Mouse (Mus musculus) adrenal gland, adult 2 months (tissue): ENCODE data around the gene Trim9. TPM values are rescaled to one million over a fixed set of nuclear protein-coding genes. Genes with fewer than 3 reads are reported as not detected.

Experiments used
- DNase-seq: peaks from one replicate; pipeline ENCODE4 v3.0.0; 2021
- polyA plus RNA-seq: library from polyadenylated mRNA; depleted of rRNA; stranded (reverse); fragments of >200 nt; gene quantifications from 2 replicates; pipeline ENCODE4 v1.2.3, GENCODE M21; 2012; rRNA removed
- total RNA-seq, 2 experiments: library from RNA; stranded (reverse); gene quantifications; 2 replicates each; pipeline ENCODE4 v1.2.3; 2021

The Trim9 gene
- total and polyA plus RNA-seq, 3 experiments = 0.82 to 2.1 (median 1.6) TPM

GRCm38 (mm10) chr12:70212501-70212900, 134.9 kb downstream of the Trim9 start:
- DNase-seq = no peak

- DNase-seq = no peak
Observed at GRCm38 (mm10) chr12:70208214-70208613, 139.2 kb downstream of the Trim9 start.

- DNase-seq = peak; percentile 56
Observed at GRCm38 (mm10) chr12:70204433-70204832, 143.0 kb downstream of the Trim9 start.

GRCm38 (mm10) chr12:70201926-70202529, 145.4 kb downstream of the Trim9 start:
- no peak for DNase-seq

GRCm38 (mm10) chr12:70196341-70196740, 151.1 kb downstream of the Trim9 start:
- peak; percentile 67 for DNase-seq

GRCm38 (mm10) chr12:70195426-70195825, 152.0 kb downstream of the Trim9 start:
- no peak for DNase-seq

Other genes starting within 250 kb of the Trim9 start
- gene Nin, start 233.9 kb downstream of the Trim9 start, total RNA-seq = 10 to 100 TPM; 29.7 to 34.2 TPM
- gene Nin, start 233.9 kb downstream of the Trim9 start, polyA plus RNA-seq = 9.1 and 9.6 TPM in 2 replicates
- gene Abhd12b, start 193.5 kb downstream of the Trim9 start, total RNA-seq = not detected
- gene Abhd12b, start 193.5 kb downstream of the Trim9 start, polyA plus RNA-seq = not detected in 2 replicates
- 100 to 1,000 TPM in 1 of 2 experiments, 10 to 100 TPM in 1; 94.6 to 157 TPM for gene Pygl, start 116.1 kb downstream of the Trim9 start, total RNA-seq
- 58.7 and 87.6 TPM in 2 replicates for gene Pygl, start 116.1 kb downstream of the Trim9 start, polyA plus RNA-seq
- 10 to 100 TPM; 40.7 to 41.1 TPM for gene Tmx1, start 105.5 kb upstream of the Trim9 start, total RNA-seq
- 3.3 and 3.8 TPM in 2 replicates for gene Tmx1, start 105.5 kb upstream of the Trim9 start, polyA plus RNA-seq